Mouse (Mus musculus) forebrain, embryonic 10.5 days (tissue): Measurements from ENCODE around the gene Wdr59. TPM values are rescaled to one million over a fixed set of nuclear protein-coding genes. Genes with fewer than 3 reads are reported as not detected.
A peak's percentile ranks its signal among the peaks of the same experiment; 100 is the strongest.

Experiments used
- DNase-seq: peaks from one replicate; pipeline ENCODE4 v3.0.0-alpha.2; 2017; ENCODE audit warnings: low spot score; ENCODE audit errors: extremely low spot score
- H3K27ac ChIP-seq: fragments of 300-500 bp; sonication (generic); 2 replicates; pipeline ENCODE4 v1.5.1; 2016; ENCODE audit warnings: mild to moderate bottlenecking
- H3K27me3 ChIP-seq: fragments of 300-500 bp; sonication (generic); 2 replicates; pipeline ENCODE4 v1.6.1; 2016; ENCODE audit warnings: mild to moderate bottlenecking; ENCODE audit not compliant: poor library complexity, severe bottlenecking
- H3K36me3 ChIP-seq: fragments of 300-500 bp; sonication (generic); replicated peaks from 2 replicates; pipeline ENCODE4 v1.6.1; 2016; ENCODE audit warnings: mild to moderate bottlenecking, moderate library complexity
- H3K4me1 ChIP-seq: fragments of 300-500 bp; sonication (generic); 2 replicates; pipeline ENCODE4 v1.6.1; 2016
- H3K4me3 ChIP-seq: fragments of 300-500 bp; sonication (generic); 2 replicates; pipeline ENCODE4 v1.5.1; 2016; ENCODE audit warnings: mild to moderate bottlenecking, moderate library complexity
- H3K9me3 ChIP-seq: fragments of 300-500 bp; sonication (generic); 2 replicates; pipeline ENCODE4 v1.6.1; 2016; ENCODE audit warnings: mild to moderate bottlenecking, moderate library complexity
- WGBS: fragments of 180-500 bp; shearing (Covaris S2); methylation state at CpG from one replicate; pipeline ENCODE4 v1.1.7; 2016; 5-methylcytosine and 5-hydroxymethylcytosine counted together
- microRNA-seq: library from miRNA; unstranded; fragments of <30 nt; microRNA quantifications from one replicate; pipeline ENCODE4, GENCODE M21; 2017
- polyA plus RNA-seq: library from polyadenylated mRNA; unstranded; fragments of >200 nt; fragmentation: Nextera tagmentation; extraction: Ambion mirVana; gene quantifications from 2 replicates; pipeline ENCODE4 v1.2.1, GENCODE M21; 2016

Wdr59 gene
- polyA plus RNA-seq, 1 experiment from 2014 or later, result 5.7 TPM

DNA sequence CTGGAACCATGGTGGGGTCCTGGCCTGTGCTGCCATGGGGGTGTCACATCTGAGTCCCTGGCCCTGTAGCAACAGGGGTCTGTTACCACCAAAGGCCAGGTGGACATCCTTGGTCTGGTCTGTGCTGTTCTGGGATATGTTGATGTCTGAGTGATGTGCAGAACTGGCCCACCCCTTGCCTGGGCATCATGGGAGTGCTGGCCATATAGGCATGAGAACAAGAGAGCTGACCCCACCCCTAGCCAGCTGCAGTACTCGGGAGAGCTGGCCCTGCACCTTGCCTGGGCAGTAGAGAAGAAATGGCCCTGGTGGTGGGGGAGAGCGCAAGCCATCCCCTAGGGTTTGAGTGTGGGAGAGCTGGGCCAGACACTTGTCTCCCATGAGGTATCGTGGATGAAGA, 102.7 kb downstream of the Wdr59 start:
- no peaks in the 10 kb centered on the region for H3K9me3 ChIP-seq
- H3K4me3 ChIP-seq, result no peak overlapping the region
- 76% methylated on average over 3 of the region's 3 CpGs for WGBS
- H3K36me3 ChIP-seq, result no peaks in the 10 kb centered on the region
- no peaks in the 10 kb centered on the region for H3K27me3 ChIP-seq
- H3K27ac ChIP-seq, result no peak overlapping the region
- no peak for DNase-seq
- no peaks in the 10 kb centered on the region for H3K4me1 ChIP-seq

DNA sequence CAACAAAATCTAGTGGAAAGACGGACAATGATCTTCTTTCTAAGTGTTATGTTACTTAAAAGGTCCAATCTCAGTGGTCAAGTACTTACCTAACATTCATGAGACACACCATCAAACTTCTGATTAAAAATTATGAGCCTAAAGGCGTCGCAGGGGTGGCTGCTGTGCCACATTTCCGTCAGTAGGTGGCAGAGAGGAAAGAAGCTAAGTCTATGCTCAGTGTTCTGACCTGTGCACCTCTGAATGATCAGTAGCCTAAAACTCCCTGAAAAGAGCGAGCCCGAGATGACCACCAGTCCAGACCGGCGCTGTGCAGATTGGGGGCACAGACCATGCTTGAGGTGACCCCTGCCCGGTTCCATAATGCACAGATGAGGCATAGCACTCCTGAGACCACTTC, 103.3 kb downstream of the Wdr59 start:
- no peak overlapping the region for H3K27ac ChIP-seq
- no peaks in the 10 kb centered on the region for H3K27me3 ChIP-seq
- no peaks in the 10 kb centered on the region for H3K9me3 ChIP-seq
- no peaks in the 10 kb centered on the region for H3K36me3 ChIP-seq
- H3K4me1 ChIP-seq, result no peaks in the 10 kb centered on the region
- H3K4me3 ChIP-seq, result no peak overlapping the region
- DNase-seq, result peak; percentile 17
- 39% methylated on average over 9 of the region's 9 CpGs for WGBS

DNA sequence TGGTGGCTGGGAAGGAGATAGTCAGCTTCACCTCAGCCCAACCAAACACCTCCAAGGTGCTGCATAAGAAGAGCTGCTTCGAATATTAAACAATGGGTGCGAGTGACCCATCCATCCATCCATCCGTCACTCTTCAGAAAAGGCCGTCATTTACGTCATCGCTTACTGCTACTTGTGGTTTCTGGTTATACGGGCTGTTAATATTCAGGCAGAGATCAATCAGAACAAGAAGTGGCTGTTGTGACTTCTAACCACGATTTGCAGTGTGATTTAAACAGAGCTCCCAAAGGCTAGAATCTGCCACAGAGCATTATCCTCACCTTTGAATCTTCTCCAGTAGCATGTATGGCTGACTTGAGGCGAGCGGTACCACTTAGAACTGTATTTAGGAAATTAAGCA, 104.7 kb downstream of the Wdr59 start:
- Histone ChIP-seq H3K4me1 (no peaks in the 10 kb centered on the region), H3K4me3 (no peak overlapping the region), H3K36me3 (no peaks in the 10 kb centered on the region), H3K27ac (no peak overlapping the region), H3K27me3 (no peaks in the 10 kb centered on the region), H3K9me3 (no peaks in the 10 kb centered on the region)
- no peak for DNase-seq
- WGBS, result 89% methylated on average over 10 of the region's 10 CpGs

DNA sequence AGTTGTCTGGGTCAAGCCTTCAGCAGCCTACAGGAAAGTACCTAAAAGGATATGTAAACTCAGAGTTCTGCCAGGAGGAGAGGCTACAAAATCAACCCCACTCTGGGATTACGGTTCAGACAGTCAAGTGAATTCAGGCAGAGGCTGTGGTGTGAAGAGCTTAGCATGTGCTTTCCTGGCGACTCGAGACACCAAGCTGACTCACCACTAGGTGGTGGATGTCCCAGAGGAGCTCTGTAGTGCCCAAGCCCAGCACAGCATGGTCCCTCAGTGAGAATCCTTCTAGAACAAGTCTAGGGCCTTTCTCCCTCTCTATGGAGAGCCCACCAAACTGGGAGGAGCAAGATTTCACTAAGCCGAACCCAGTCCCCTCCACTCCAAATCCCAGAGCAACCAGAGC, 118.5 kb downstream of the Wdr59 start:
- Histone ChIP-seq H3K4me1 (no peaks in the 10 kb centered on the region), H3K27ac (no peak overlapping the region), H3K36me3 (no peaks in the 10 kb centered on the region), H3K4me3 (no peak overlapping the region), H3K9me3 (no peaks in the 10 kb centered on the region), H3K27me3 (0 out of 2 replicates have a peak, but pooled peaks cover 7% of the 10 kb centered on the region)
- no peak for DNase-seq
- 53% methylated on average over 4 of the region's 4 CpGs for WGBS

Small RNAs within 50 kb of the gene (microRNA-seq; reads per million reads assigned to microRNA genes)
- not detected for gene Mir1957b

Other genes with a start within 250 kb of the Wdr59 start
- 107 and 110 TPM in 2 replicates for gene Rfwd3, start 221.9 kb downstream of the Wdr59 start, polyA plus RNA-seq
- gene Mlkl, start 183.9 kb downstream of the Wdr59 start, polyA plus RNA-seq, result 0.26 and 0.42 TPM in 2 replicates
- not detected in 2 replicates for gene Fa2h, start 128.3 kb downstream of the Wdr59 start, polyA plus RNA-seq
- gene Znrf1, start 14.0 kb upstream of the Wdr59 start, polyA plus RNA-seq, result 22.8 and 25.3 TPM in 2 replicates
- 0.14 TPM in 1 of 2 replicates, not detected in the other for gene Ldhd, start 108.3 kb upstream of the Wdr59 start, polyA plus RNA-seq
- gene Zfp1, start 121.3 kb upstream of the Wdr59 start, polyA plus RNA-seq, result 23.0 and 24.3 TPM in 2 replicates
- not detected in 2 replicates for gene Ctrb1, start 168.9 kb upstream of the Wdr59 start, polyA plus RNA-seq
- gene Bcar1, start 221.7 kb upstream of the Wdr59 start, polyA plus RNA-seq, result 46.6 and 49.9 TPM in 2 replicates